Mouse (Mus musculus): ENCODE data around the gene Vwa8.

Gene Vwa8

GRCm38 (mm10) chr14:79235157-79235556 is 386.3 kb downstream of the Vwa8 start:
- DNase-seq, result peak; percentile 11

- DNase-seq, result peak; percentile 67
These were observed 387.4 kb downstream of the Vwa8 start for GRCm38 (mm10) chr14:79236261-79236660.

GRCm38 (mm10) chr14:79239402-79239801 is 390.6 kb downstream of the Vwa8 start:
- DNase-seq, result peak; percentile 61

GRCm38 (mm10) chr14:79241057-79241570 is 392.3 kb downstream of the Vwa8 start:
- peak; percentile 27 for DNase-seq

- DNase-seq, result peak; percentile 67
These were observed 393.0 kb downstream of the Vwa8 start for GRCm38 (mm10) chr14:79241656-79242385.

- DNase-seq, result no peak
These were observed 393.5 kb downstream of the Vwa8 start for GRCm38 (mm10) chr14:79242386-79242720.

- DNase-seq, result peak; percentile 89
These were observed 394.4 kb downstream of the Vwa8 start for GRCm38 (mm10) chr14:79243038-79243883.

- DNase-seq, result peak; percentile 21
These were observed 395.7 kb downstream of the Vwa8 start for GRCm38 (mm10) chr14:79244571-79244970.

- DNase-seq, result no peak
These were observed 403.0 kb downstream of the Vwa8 start for GRCm38 (mm10) chr14:79251727-79252285.
